Mouse (Mus musculus): ENCODE data around the gene Gm21870.
"Not testable (repeated sequence)": the region's sequence is repeated elsewhere in the genome, so short reads cannot be mapped to it uniquely, and the experiment has no call there.

Gm21870 gene

GRCm38 (mm10) chrX:33986716-33987115 is at the start of gene Gm21870:
Gm21870 (minus strand) TSS chrX:33986816.
- not testable (repeated sequence) for DNase-seq (ENCODE audit: low read depth, low spot score)

GRCm38 (mm10) chrX:33956440-33956839 is 30.2 kb downstream of the Gm21870 start, which contains the start of gene Btbd35f6:
Btbd35f6 (minus strand) TSS chrX:33956540.
- DNase-seq (ENCODE audit: low read depth, low spot score), result not testable (repeated sequence)

All from forelimb bud, embryonic 11.5 days (tissue).